Mouse (Mus musculus) ES-Bruce4 (cell line): Measurements from ENCODE around the gene Hist1h4f. TPM values are rescaled to one million over a fixed set of nuclear protein-coding genes. Genes with fewer than 3 reads are reported as not detected.
A peak's percentile ranks its signal among the peaks of the same experiment; 100 is the strongest.

ENCODE experiments used
- H3K27ac ChIP-seq: 2 replicates; pipeline ENCODE4 v1.5.1; 2012; ENCODE audit warnings: low read length, inconsistent platforms; ENCODE audit not compliant: insufficient read depth
- H3K27me3 ChIP-seq: 2 replicates; pipeline ENCODE4 v1.6.1; 2012; ENCODE audit warnings: mild to moderate bottlenecking, low read length, inconsistent platforms; ENCODE audit not compliant: control insufficient read depth, poor library complexity, insufficient read depth, severe bottlenecking
- H3K36me3 ChIP-seq: 2 replicates; pipeline ENCODE4 v1.6.1; 2012; ENCODE audit warnings: inconsistent platforms, mild to moderate bottlenecking, low read length, moderate library complexity; ENCODE audit not compliant: control insufficient read depth, poor library complexity, insufficient read depth, severe bottlenecking
- H3K4me1 ChIP-seq: one replicate; pipeline ENCODE4 v1.8.1; 2011; ENCODE audit warnings: low read length; ENCODE audit not compliant: control insufficient read depth, insufficient read depth
- H3K4me3 ChIP-seq: 2 replicates; pipeline ENCODE4 v1.5.1; 2011; ENCODE audit warnings: low read depth, mild to moderate bottlenecking, low read length
- H3K9ac ChIP-seq: 2 replicates; pipeline ENCODE4 v1.6.1; 2012; ENCODE audit warnings: low read depth, mild to moderate bottlenecking, inconsistent platforms; ENCODE audit not compliant: poor library complexity, severe bottlenecking
- H3K9me3 ChIP-seq: replicated peaks from 2 replicates; pipeline ENCODE4 v1.6.1; 2012; ENCODE audit warnings: mild to moderate bottlenecking, low read length, inconsistent platforms; ENCODE audit not compliant: control insufficient read depth, poor library complexity, insufficient read depth, severe bottlenecking
- CTCF ChIP-seq: IDR thresholded peaks from one replicate; pipeline ENCODE4 v1.8.1; 2011; ENCODE audit warnings: low read depth, low read length
- EP300 ChIP-seq: IDR thresholded peaks from 2 replicates; pipeline ENCODE4 v1.6.1; 2011; ENCODE audit warnings: low read depth, low read length; ENCODE audit not compliant: insufficient read depth
- POLR2A ChIP-seq: IDR thresholded peaks from one replicate; pipeline ENCODE4 v1.8.1; 2011; ENCODE audit warnings: low read length; ENCODE audit not compliant: insufficient read depth
- polyA plus RNA-seq: library from polyadenylated mRNA; stranded (reverse); fragments of >200 nt; gene quantifications from 2 replicates; pipeline ENCODE4 v1.2.4, GENCODE M21; 2011; ENCODE audit warnings: low read depth; ENCODE audit not compliant: missing spikeins, insufficient read depth, insufficient read length

Gene Hist1h4f
- polyA plus RNA-seq, 1 experiment = 24.1 TPM

GRCm38 (mm10) chr13:23503797-23504196 lies 47.7 kb downstream of the Hist1h4f start:
- Histone ChIP-seq H3K9me3 (no peaks in the 10 kb centered on the region), H3K36me3 (no peaks in the 10 kb centered on the region), H3K27me3 (no peaks in the 10 kb centered on the region), H3K4me3 (peak overlapping the region; percentile 10; the same call in 1 of the 2 replicates), H3K27ac (peak overlapping the region; percentile 70; the same call in 1 of the 2 replicates), H3K9ac (peak overlapping the region; percentile 75; the same call in 1 of the 2 replicates), H3K4me1 (peaks cover 5% of the 10 kb centered on the region)
- TF ChIP-seq EP300 = no peak
- TF ChIP-seq POLR2A = no peak
- no peak for TF ChIP-seq CTCF

DNA sequence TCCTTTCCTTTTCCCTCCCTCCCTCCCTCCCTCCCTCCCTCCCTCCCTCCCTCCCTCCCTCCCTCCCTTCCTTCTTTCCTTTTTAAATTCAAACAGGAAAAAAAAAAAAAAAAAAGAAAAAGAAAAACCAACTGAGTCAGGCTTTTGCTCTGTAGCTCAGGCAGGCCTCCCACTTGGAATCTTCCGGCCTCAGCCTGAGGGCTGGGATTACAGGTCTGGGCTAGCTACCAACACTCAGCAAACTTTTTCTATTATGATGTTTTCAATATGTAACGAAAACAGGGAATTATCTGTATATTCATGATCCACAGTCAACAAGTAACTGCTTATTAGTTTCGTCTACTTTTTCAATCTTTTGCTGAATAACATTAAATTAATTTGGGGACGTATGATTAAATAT lies 48.5 kb downstream of the Hist1h4f start:
- Histone ChIP-seq H3K27ac (no peak overlapping the region), H3K4me3 (no peak overlapping the region), H3K9me3 (no peaks in the 10 kb centered on the region), H3K27me3 (no peaks in the 10 kb centered on the region), H3K4me1 (peaks cover 3% of the 10 kb centered on the region), H3K36me3 (no peaks in the 10 kb centered on the region), H3K9ac (0 out of 2 replicates have a peak overlapping the region, but pooled peaks have one; percentile 75)
- TF ChIP-seq POLR2A (no peak), EP300 (no peak), CTCF (no peak)

DNA sequence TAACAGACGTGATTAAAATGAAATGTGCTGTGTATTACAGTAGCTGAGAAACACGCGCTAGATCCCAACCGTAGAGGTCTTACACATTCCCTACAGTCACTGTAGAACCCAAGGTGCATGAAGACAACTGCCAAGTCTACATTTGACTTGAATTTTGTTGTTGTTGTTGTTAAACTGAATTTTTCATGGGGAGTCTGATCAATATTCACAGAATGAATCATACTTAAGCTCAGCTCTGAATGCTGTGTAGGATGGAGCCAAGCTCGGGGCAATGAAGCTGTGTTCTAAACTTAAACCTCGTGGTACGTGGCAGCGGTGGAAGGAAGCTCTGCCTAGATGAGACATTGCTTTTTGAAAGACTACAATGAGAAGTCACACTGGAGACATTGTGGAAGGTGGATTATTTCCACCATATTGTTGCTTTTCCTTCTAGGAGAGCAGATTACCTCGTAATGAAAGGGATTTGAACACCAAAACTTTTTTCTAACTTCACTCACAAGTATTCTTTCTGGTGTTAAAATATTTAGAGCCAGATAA lies 49.3 kb downstream of the Hist1h4f start:
- no peaks in the 10 kb centered on the region for H3K9me3 ChIP-seq
- H3K27ac ChIP-seq = peak overlapping the region; percentile 25
- peak overlapping the region; percentile 70 for H3K4me3 ChIP-seq
- H3K4me1 ChIP-seq = peaks cover 3% of the 10 kb centered on the region
- H3K36me3 ChIP-seq = no peaks in the 10 kb centered on the region
- TF ChIP-seq POLR2A (no peak), EP300 (no peak), CTCF (no peak)
- no peaks in the 10 kb centered on the region for H3K27me3 ChIP-seq
- H3K9ac ChIP-seq = peak overlapping the region; percentile 51

DNA sequence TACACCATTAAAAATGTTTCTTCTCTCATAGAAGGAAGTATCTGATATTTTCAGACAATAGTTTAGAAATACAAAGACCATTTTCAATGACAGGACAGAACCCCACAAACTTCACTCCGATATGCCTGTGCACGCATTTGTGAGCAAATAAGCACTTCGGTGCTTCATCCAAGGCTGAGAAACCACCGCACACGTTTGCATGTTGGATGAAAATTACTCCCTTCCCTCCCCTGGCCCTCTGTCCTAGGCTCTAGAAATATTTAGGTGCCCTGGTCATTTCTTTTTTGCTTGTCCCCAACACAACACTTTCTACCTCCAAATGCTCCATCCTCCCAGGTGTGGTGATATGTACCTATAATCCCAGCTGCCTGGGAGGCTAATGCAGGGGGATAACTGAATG lies 49.9 kb downstream of the Hist1h4f start:
- peak overlapping the region; percentile 57 for H3K4me3 ChIP-seq
- H3K9ac ChIP-seq = peak overlapping the region; percentile 51
- peaks cover 3% of the 10 kb centered on the region for H3K4me1 ChIP-seq
- no peaks in the 10 kb centered on the region for H3K9me3 ChIP-seq
- peak overlapping the region; percentile 30 for H3K27ac ChIP-seq
- TF ChIP-seq EP300 (no peak), POLR2A (no peak), CTCF (no peak)
- H3K36me3 ChIP-seq = no peaks in the 10 kb centered on the region
- no peaks in the 10 kb centered on the region for H3K27me3 ChIP-seq

Other genes with a start within 250 kb of the Hist1h4f start
- gene Zfp322a, start 182.4 kb downstream of the Hist1h4f start, polyA plus RNA-seq = 47.3 and 52.8 TPM in 2 replicates
- 10.0 and 10.3 TPM in 2 replicates for gene Abt1, start 127.8 kb downstream of the Hist1h4f start, polyA plus RNA-seq
- gene Btn1a1, start 85.7 kb downstream of the Hist1h4f start, polyA plus RNA-seq = 0.40 and 0.46 TPM in 2 replicates
- 0.91 and 1.9 TPM in 2 replicates for gene Btn2a2, start 62.8 kb downstream of the Hist1h4f start, polyA plus RNA-seq
- 16.9 and 19.1 TPM in 2 replicates for gene Hist1h4h, start 20.6 kb downstream of the Hist1h4f start, polyA plus RNA-seq
- 68.8 and 97.9 TPM in 2 replicates for gene Hist1h2af, start 17.7 kb downstream of the Hist1h4f start, polyA plus RNA-seq
- 8.9 and 16.9 TPM in 2 replicates for gene Hist1h3g, start 16.2 kb downstream of the Hist1h4f start, polyA plus RNA-seq
- 3.9 and 4.2 TPM in 2 replicates for gene Hist1h2bh, start 8.3 kb downstream of the Hist1h4f start, polyA plus RNA-seq
- 1.5 TPM in 1 of 2 replicates, not detected in the other for gene Hist1h3f, start 7.6 kb downstream of the Hist1h4f start, polyA plus RNA-seq
- 1.6 and 2.0 TPM in 2 replicates for gene Hist1h1d, start 1.6 kb upstream of the Hist1h4f start, polyA plus RNA-seq
- gene Hist1h3e, start 10.7 kb upstream of the Hist1h4f start, polyA plus RNA-seq = 14.3 and 15.4 TPM in 2 replicates
- 5.0 and 8.2 TPM in 2 replicates for gene Hist1h2ae, start 19.6 kb upstream of the Hist1h4f start, polyA plus RNA-seq
- 13.4 and 16.7 TPM in 2 replicates for gene Hist1h2bg, start 19.7 kb upstream of the Hist1h4f start, polyA plus RNA-seq
- 21.5 and 23.2 TPM in 2 replicates for gene Hist1h2bf, start 22.5 kb upstream of the Hist1h4f start, polyA plus RNA-seq
- gene Hist1h2ad, start 22.7 kb upstream of the Hist1h4f start, polyA plus RNA-seq = 2.0 TPM in 1 of 2 replicates, not detected in the other
- gene Hist1h3d, start 24.1 kb upstream of the Hist1h4f start, polyA plus RNA-seq = 3.2 and 4.7 TPM in 2 replicates
- gene Hist1h4d, start 29.9 kb upstream of the Hist1h4f start, polyA plus RNA-seq = 4.3 and 4.8 TPM in 2 replicates
- gene Hist1h2be, start 69.5 kb upstream of the Hist1h4f start, polyA plus RNA-seq = 1.8 TPM in 2 replicates
- gene Hist1h1e, start 70.9 kb upstream of the Hist1h4f start, polyA plus RNA-seq = 6.9 and 8.4 TPM in 2 replicates
- gene Hist1h2ac, start 132.3 kb upstream of the Hist1h4f start, polyA plus RNA-seq = 0.37 and 0.91 TPM in 2 replicates
- 9.1 and 10.6 TPM in 2 replicates for gene Hist1h2bc, start 132.6 kb upstream of the Hist1h4f start, polyA plus RNA-seq
- gene Hist1h1t, start 144.2 kb upstream of the Hist1h4f start, polyA plus RNA-seq = not detected in 2 replicates
- 1.3 and 2.5 TPM in 2 replicates for gene Hist1h4c, start 146.8 kb upstream of the Hist1h4f start, polyA plus RNA-seq
- gene Hfe, start 159.2 kb upstream of the Hist1h4f start, polyA plus RNA-seq = not detected in 2 replicates
- gene Hist1h1c, start 187.2 kb upstream of the Hist1h4f start, polyA plus RNA-seq = 10.8 and 13.3 TPM in 2 replicates
- gene Hist1h3c, start 194.0 kb upstream of the Hist1h4f start, polyA plus RNA-seq = 3.6 and 8.6 TPM in 2 replicates
- 9.8 and 11.5 TPM in 2 replicates for gene Hist1h2bb, start 195.1 kb upstream of the Hist1h4f start, polyA plus RNA-seq
- gene Hist1h2ab, start 199.5 kb upstream of the Hist1h4f start, polyA plus RNA-seq = 11.9 and 17.9 TPM in 2 replicates
- 5.0 and 9.4 TPM in 2 replicates for gene Hist1h3b, start 200.6 kb upstream of the Hist1h4f start, polyA plus RNA-seq
- 28.2 and 29.2 TPM in 2 replicates for gene Hist1h4b, start 205.4 kb upstream of the Hist1h4f start, polyA plus RNA-seq
- gene Hist1h4a, start 209.6 kb upstream of the Hist1h4f start, polyA plus RNA-seq = 3.1 and 4.5 TPM in 2 replicates
- gene Hist1h3a, start 210.7 kb upstream of the Hist1h4f start, polyA plus RNA-seq = 5.4 TPM in 1 of 2 replicates, not detected in the other
- 7.8 and 8.6 TPM in 2 replicates for gene Hist1h1a, start 212.0 kb upstream of the Hist1h4f start, polyA plus RNA-seq
- gene Trim38, start 218.3 kb upstream of the Hist1h4f start, polyA plus RNA-seq = not detected in 2 replicates